Mouse (Mus musculus) adrenal gland (tissue): Measurements from ENCODE around the gene Ptpn1.

Experiments
- intact Hi-C: fragments of 180-260 bp; cut with DNase I; formaldehyde crosslinking; loops from one replicate; pipeline ENCODE4 v1.15.1; 2025

Gene Ptpn1

DNA sequence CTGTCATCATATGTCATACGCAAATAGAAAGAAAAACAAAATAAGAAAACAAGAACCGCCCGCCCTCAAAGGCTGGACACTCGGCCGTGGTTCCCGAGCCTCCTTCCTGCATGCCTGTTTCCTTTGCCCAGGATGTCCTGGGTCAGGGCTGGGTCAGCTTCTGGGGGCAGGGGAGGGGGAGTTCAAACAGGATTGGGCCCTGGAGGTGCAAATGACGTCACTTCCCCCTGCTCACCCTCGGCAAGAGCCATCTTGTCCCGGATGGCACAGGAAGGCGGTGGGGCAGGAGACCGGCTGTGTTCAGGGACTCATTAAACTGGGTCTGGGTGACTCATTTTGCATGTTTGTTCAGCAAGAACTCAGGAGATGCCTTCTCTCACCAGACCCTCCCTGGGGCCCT is 11.8 kb upstream of the Ptpn1 start:
- intact Hi-C loops: no loop called here

GRCm38 (mm10) chr2:167920960-167921495 is 10.8 kb upstream of the Ptpn1 start:
- intact Hi-C loops: no loop called here

DNA sequence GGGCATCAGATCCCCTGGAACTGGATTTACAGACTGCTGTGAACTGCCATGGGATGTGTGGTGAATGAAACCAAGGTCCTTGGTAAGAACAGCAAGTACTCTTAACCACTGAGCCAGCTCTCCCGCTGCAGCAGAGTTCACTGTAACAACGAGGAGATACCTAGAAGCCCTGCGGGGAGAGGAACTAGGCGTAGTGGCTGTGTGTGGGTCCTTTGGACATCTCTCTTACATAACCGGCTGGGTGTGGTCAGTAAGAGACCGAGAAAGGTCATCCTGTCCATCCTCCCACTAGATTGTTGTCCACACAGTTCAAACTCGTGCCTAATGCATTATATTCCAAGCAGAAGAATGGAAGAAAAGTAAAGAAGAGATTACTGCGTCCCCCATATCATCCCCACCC is 10.0 kb upstream of the Ptpn1 start:
- intact Hi-C loops: no loop called here

DNA sequence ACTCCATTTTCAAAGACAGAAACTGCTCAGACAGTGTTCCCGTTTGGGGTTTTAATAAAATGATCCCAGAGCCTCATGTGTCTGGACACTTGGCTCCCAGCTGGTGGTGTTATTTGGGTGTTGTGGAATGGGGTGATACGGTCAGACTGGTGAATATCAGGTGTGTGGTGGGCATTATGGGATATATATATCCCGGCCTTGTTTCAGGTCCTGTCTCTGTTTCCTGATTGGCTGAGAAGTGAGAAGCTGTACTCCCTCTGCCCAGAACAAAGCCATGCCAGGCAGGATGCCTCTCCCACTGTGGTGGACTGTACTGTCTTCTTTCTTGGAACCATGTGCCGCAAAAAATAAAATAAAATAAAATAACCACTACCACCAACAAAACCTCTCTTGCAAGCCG is 7.8 kb upstream of the Ptpn1 start:
- intact Hi-C loops: no loop called here

DNA sequence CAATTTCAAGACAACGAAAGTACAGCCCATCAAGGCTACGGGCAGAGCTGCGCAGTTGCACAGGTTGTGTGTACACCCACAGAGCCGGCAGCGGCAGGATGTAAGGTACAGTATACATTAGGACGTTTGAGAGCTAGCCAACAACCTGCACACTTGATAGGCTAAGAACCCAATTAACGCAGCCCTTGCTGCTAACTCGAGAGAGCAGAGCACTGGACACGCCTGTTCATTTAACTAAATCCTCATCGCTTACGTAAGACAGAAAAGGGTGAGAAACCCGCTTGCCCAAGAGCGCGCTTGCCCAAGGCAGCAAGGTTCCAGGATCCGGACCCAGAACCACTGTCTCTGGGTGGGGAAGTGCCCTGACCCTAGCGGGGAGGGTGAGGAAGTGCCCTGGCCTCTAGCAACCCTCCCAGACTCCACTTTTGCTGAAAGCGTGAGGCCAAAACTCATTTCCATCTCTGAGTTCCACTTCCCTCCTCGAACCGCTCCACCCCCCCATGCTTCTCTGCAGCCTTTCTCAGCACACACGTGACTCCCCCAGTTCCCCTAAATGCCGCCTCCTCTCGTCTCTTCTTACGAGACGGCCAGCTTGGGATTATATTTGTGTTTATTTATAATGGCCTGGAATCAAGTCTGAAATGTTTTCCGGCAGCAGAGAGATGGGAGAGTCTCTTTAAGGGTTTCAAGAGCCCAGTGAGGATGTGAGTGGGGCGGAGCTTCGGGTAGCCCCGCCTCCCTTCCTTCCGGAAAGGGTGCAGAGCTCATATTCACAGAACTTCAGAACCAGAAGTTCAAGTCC is 6.9 kb upstream of the Ptpn1 start:
- intact Hi-C loops: no loop called here

DNA sequence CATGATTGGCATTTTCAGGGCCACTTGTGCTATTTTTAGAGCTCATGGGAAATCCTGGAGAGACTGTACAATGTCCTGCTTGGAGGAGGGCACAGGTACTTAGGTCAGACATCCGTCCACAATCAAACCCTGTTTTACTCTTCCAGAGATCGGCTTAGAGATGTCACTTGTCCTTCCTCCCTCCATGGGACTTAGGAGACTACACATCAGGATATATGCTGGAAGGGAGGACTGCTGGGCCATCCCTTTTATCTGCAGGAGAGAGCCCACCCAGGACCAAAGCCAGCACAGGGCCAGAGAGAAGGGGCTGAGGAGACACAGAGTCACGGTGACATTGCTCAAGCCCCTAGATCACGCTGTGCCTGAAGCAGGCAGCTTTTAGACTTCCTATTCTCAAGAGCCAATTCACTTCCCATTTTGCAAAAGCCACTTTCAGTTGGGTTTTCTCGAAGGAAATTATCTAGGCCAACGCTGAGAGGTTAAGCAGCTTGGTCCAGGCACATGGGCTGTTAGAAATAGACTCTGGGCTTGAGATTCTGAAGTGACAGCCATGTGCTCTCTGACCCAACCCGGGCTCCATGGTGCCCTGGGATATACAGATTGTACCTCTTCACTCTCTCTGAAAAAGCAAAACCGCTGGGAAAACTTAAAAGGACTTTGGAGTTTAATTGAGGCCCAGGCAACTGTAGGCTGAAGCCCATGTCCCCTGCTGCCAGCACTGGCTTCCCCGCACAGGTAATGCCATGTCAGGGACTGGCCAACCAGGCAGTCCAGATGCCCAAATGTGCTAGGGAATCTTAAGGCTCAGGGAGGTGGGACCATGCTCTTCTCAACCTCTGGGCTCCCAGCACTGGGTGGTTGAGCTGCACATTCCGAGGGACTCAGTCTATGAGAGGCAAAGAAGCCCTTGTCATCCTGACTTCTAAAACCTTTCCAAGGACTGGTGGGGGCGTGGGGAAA is 5.7 kb upstream of the Ptpn1 start:
- intact Hi-C loops: no loop called here

DNA sequence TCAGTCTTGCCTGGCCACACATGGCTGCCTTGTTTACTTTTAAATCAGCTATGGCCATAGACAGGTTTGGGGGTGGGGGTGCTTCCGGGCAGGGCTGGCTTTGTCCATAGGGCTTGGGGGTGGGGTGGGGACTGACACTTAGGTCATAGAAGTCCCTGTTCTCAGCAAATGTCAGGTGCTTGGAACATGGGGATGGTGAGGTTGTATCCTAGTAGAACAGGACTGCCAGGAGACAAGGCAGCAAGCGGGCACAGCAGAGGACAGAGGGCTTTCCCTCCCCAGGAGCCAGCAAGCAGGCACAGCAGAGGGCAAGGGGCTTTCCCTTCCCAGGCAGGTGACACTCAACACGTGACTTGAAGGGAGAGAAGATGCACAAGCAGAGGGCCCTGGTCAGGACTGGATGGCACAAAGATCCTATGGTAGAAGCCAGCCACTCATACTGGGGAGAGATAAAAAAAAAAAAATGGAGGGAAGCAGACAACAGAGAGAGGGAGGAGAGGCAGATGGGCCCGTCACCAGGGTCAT is 3.8 kb upstream of the Ptpn1 start:
- intact Hi-C loops: no loop called here

GRCm38 (mm10) chr2:167928972-167929371 is 2.9 kb upstream of the Ptpn1 start:
- intact Hi-C loops: no loop called here

DNA sequence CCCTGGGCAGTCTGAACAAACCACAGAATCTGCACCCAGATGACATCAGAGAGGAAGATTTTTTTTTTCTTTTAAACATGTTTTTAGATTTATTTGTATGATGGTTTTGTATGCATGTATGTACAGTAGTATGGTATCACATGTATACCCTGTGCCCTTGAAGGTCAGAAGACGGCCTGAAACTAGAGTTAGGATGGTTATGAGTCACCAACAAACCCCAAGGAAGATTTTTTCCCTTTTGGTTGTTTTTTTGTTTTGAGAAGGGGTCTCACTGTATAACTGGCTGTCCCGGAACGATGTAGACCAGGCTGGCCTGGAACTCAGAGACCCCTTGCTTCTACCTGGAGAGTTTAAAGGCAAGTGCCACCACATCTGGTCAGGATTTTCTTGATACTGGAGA is 882 bp upstream of the Ptpn1 start:
- intact Hi-C loops: no loop called here

GRCm38 (mm10) chr2:167932727-167933231 is 922 bp downstream of the Ptpn1 start:
- intact Hi-C loops: no loop called here

GRCm38 (mm10) chr2:167933397-167933796 is 1.5 kb downstream of the Ptpn1 start:
- intact Hi-C loops: no loop called here

DNA sequence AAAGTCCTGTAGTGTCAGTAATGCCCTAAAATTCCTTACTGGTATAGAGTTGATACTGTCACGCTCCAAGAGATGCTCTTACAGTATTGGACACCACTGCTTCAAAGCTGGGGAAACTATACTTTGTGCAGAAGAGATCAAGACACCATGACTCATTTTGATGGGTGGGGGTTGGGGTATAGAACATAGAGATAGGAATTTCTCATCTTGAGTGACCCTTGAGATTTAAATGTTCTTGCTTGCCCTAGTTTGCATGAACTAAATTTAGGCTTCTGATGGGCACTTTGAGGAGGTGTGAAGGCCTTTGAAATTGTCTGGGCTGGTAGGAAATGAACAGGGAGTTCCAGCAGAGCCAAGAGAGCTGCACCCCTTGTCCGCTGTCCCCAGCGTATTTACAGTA is 4.1 kb downstream of the Ptpn1 start:
- intact Hi-C loops: no loop called here

DNA sequence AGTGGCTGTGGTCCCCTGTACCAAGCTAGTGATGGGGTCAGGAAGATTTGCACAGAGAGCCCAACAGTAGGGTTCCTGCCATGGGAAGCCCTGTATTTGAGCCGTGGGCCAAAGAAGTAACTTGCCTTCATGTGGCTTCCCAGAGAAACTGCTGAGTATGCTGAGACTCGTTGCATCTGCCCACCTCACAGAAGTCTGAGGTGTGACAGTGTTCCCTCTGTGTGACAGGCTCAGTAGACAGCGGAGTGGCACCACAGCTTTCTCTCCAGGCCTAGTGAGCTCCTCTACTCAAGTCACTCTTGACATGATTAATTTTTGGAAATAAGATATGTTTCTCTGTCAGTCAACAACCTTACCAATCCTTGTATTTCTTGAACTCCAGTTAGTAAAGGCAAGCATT is 6.9 kb downstream of the Ptpn1 start:
- intact Hi-C loops: no loop called here

DNA sequence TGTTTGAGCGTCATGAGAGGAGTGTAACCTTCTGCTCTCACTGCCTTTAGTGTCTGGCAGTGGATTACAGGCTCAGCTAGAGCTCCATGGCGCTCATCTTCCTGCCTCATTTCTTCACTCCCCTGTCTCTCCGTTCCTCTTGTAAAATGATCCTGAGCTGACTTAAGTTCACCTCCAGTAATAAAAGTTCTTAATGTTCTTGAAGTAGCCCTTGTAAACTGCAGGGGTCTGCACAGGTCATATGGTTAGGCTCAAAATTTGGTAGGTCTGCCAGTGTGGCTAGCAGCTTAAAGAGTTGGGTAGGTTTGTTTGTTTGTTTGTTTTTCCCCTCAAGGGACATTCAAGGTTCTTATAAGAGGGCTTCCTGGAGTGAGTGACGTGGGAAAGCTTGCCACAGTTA is 7.3 kb downstream of the Ptpn1 start:
- intact Hi-C loops: no loop called here

DNA sequence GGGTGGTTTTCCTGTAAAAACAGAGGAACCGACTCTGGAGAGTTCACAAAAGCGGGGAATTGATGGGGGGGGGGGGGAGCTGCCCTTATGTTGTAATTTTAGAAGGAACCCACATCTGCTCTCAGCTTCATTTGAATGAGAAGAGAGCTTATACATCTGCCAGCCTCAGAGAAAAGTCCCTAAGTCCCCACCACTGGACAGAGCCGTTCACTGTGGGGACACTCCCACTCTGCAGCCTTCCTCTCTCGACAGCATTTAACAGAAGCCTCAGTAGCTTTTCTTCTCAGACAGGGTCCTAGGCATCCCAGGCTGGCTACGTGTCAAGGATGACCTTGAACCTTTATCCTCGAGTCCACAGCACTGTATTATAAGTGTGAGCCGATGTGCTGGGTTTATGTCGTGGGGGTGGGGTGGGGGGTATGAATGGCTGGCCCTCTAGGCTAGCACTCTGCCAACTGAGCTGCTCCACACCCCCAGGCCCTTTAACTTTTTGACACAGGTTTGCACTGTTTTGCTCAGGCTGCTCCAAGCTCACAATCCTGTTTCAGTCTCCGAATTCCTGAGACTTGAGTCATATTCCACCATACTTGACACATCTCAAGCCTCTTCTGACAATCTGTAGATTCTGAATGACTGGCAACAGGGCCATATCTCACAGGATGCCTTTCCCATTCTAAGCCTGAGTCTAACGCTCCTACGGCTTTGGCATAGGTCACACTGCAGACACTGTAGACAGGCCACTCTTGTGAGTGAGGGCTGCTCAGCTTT is 8.0 kb downstream of the Ptpn1 start:
- intact Hi-C loops: no loop called here

DNA sequence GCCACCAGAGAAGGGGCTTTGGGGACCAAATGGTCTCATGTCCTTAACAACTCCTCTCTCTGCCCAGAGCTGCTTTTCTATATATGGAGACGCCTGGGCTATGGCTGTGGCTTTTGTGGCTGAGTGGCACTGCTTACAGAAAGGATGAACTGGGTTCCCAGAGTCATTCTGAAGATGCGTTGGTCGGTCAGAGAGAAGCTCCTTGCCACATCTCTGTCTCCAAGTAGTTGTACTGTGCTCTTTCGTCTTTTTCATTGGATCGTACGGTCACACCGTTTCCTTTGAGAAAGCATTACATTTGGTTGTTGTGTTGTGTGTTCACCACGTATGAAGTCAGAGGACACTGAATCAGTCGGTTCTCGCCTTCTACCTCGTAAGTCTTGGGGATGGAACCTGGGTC is 8.8 kb downstream of the Ptpn1 start:
- intact Hi-C loops: no loop called here

DNA sequence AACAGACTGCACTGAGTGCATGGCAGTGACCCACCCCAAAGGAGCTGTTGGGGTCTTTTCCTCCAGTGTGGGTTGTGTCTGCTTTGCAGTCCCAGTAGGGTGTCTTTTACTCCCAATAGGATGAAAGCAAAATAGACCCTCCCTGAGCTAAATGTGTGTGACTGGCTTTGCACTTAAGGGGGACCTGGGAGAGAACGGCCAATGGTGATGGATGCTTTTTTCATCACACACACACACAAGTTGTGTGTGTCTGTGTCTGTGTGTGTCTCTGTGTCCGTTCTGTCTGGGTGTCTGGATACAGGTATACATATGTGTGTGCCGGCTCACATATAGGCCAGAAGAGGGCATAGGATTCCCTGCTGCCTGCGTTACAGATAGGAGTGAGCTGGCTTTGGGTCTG is 9.5 kb downstream of the Ptpn1 start:
- intact Hi-C loops: no loop called here

GRCm38 (mm10) chr2:167941745-167942176 is 9.9 kb downstream of the Ptpn1 start:
- intact Hi-C loops: no loop called here

DNA sequence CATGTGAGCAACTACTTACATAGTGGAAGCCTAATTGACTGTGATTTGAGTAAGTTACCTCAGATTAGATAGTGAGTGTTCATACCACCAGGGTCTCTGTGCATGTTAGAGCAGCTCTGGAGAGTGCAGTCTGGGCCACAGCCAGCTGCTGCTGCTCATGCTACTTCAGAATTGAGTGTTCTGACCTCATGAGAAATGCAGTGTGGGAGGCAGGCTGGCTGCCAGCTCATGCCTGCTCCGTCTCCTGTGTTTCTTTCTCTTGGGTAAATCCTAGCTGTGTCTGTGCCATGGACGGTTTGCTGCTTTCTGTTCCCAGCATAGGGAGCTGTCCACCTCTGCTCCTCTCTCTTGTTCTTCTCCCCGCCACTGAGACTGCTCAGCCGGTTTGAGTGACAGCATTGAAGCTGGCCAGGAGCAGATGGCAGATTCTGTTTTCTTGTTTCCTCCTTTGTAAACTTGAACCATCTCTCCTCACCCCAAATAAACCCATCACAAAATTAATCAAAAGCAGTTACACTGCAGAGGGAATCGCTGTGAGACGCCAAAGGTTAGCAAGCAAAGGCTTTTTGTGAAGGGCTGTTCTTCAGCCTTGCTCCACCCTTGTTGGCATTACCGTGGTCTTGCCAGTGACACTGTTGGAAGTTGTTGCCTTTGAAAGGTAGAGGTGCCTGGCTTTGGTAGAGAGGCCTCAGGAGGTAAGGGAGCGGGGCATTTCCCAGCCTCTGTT is 10.5 kb downstream of the Ptpn1 start:
- intact Hi-C loops: no loop called here

DNA sequence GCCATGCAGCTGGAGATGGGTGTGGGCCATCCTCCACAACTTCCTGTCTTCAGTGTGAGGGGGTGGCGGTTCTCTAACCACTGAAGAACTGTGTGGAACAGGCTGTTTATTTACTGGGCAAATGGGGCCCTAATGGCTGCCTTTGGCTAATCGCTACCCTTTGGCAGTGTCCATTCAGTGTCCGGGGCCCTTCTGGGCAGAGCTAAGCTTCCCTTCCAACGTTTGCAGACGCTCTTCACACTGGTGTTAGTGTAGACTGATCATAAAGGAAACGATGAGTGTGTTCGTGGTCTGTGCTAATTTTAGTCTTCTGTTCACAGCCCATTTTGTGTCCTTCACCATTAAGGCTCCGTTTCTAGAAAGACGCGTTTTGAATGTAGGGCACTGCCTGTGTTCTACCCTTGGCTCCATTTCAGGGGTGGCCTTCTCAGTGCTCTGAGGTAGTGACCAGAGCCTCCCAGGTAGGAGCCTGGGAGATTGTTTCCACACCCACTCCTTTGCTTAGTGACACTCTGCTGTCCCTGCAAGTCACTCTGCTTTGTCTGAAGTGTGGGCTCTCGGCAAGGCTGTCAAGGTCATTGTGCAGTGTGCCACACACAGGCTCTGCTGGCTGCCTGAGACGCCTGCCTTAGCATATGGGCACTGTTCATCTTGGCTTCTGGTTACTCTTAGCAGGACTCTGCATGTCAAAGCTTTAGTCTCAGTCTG is 11.2 kb downstream of the Ptpn1 start:
- intact Hi-C loops: no loop called here
